Comparison of ENCODE assay signal across 13 mouse cellular contexts in the genomic region with DNA sequence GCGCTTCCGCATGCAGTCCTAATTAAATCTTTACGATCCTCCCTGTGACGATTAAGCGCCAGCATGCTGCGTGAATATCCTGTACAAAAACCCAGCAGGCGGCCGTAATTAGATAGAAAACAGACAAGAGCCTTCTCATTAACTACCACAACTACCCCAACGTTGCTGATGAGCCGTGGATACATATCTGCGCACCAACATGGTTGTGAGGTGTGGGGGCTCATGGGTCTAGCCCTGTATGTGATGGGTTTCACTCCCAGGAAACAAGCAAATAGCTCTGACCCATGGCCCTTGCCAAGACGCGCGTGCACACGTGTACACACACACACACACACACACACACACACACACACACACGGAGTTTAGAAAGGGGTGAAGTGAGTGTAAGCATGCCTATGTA. TPM values are rescaled to one million over a fixed set of nuclear protein-coding genes. Genes with fewer than 3 reads are reported as not detected.
DNase-seq lines count a peak whose midpoint lies in the region; ATAC-seq and TF ChIP-seq lines count a peak whose summit lies in the region.
"Had no signal": no experiment of that assay in that cellular context is flagged by ENCODE, and none has a peak within 500 bp of the region (broad histone marks: within the 10 kb centered on the region; RNA-seq: fewer than 3 reads in every experiment).

No protein-coding gene starts in this region.

- H3K4me3 ChIP-seq in embryonic facial prominence, embryonic 11.5 days (ENCODE audit: low read depth, low read length), result no peak overlapping the region
- no peak overlapping the region; the same call in 1 of the 2 replicates for H3K4me3 ChIP-seq in hindbrain, embryonic 16.5 days (ENCODE audit: low read length)
- peak overlapping the region; percentile 37 for H3K4me3 ChIP-seq in midbrain, postnatal 0 days (ENCODE audit: low read depth, low read length)
- H3K4me3 ChIP-seq in stomach, postnatal 0 days (ENCODE audit: low read depth, low read length), result no peak overlapping the region
- H3K4me3 ChIP-seq: heart, adult 2 months had no signal

- H3K4me2 ChIP-seq in embryonic facial prominence, embryonic 11.5 days (ENCODE audit: low read depth, low read length), result peak overlapping the region; percentile 5; the same call in 1 of the 2 replicates
- H3K4me2 ChIP-seq in hindbrain, embryonic 16.5 days (ENCODE audit: low read length), result peak overlapping the region; percentile 28
- H3K4me2 ChIP-seq in midbrain, postnatal 0 days (ENCODE audit: low read depth, low read length, poor library complexity, severe bottlenecking), result peak overlapping the region; percentile 39
- H3K4me2 ChIP-seq in stomach, postnatal 0 days (replicated peaks; ENCODE audit: low read depth), result no peak overlapping the region
- H3K4me2 ChIP-seq: lung, embryonic 14.5 days had no signal

- peak; percentile 26 for DNase-seq in embryo, embryonic 11 days
- DNase-seq in embryonic facial prominence, embryonic 11.5 days (ENCODE audit: low spot score), result peak; percentile 6
- DNase-seq in midbrain, postnatal 0 days (ENCODE audit: low spot score), result no peak
- no peak for DNase-seq in stomach, postnatal 0 days (ENCODE audit: low spot score)
- DNase-seq in cerebellum, adult 9-11 months, result no peak
- DNase-seq in left cerebral cortex, adult 9 months (ENCODE audit: low spot score in 2 of 2), result no peak
- DNase-seq: cerebellum, postnatal 14 days; heart, adult 2 months; heart, postnatal 36 days; kidney, postnatal 4 days; lung, embryonic 14.5 days; thymus, postnatal 36 days had no signal

- no peak overlapping the region for H3K9ac ChIP-seq in embryonic facial prominence, embryonic 11.5 days (replicated peaks; ENCODE audit: low read length)
- no peak overlapping the region for H3K9ac ChIP-seq in hindbrain, embryonic 16.5 days (ENCODE audit: low read depth, low read length)
- 0 out of 2 replicates have a peak overlapping the region, but pooled peaks have one; percentile 36 for H3K9ac ChIP-seq in midbrain, postnatal 0 days (replicated peaks; ENCODE audit: low read length, poor library complexity, severe bottlenecking)
- no peak overlapping the region for H3K9ac ChIP-seq in stomach, postnatal 0 days (ENCODE audit: low read length)
- H3K9ac ChIP-seq: lung, embryonic 14.5 days had no signal

- TF ChIP-seq CTCF in midbrain, postnatal 0 days (IDR thresholded peaks at IDR 0.05), result no peak
- TF ChIP-seq CTCF in stomach, postnatal 0 days (IDR thresholded peaks at IDR 0.05; ENCODE audit: low read depth), result no peak

- no peaks in the 10 kb centered on the region for H3K4me1 ChIP-seq in embryonic facial prominence, embryonic 11.5 days (ENCODE audit: control insufficient read depth, insufficient read depth, low read length)
- H3K4me1 ChIP-seq in hindbrain, embryonic 16.5 days (ENCODE audit: control insufficient read depth, insufficient read depth, low read depth, low read length), result no peaks in the 10 kb centered on the region
- no peaks in the 10 kb centered on the region for H3K4me1 ChIP-seq in midbrain, postnatal 0 days (ENCODE audit: insufficient read depth, low read length)
- no peaks in the 10 kb centered on the region for H3K4me1 ChIP-seq in stomach, postnatal 0 days (replicated peaks; ENCODE audit: control insufficient read depth, insufficient read depth)

- no peaks in the 10 kb centered on the region for H3K9me3 ChIP-seq in embryonic facial prominence, embryonic 11.5 days (replicated peaks; ENCODE audit: control insufficient read depth, low read length)
- H3K9me3 ChIP-seq in hindbrain, embryonic 16.5 days (ENCODE audit: control insufficient read depth, low read length), result no peaks in the 10 kb centered on the region
- no peaks in the 10 kb centered on the region for H3K9me3 ChIP-seq in midbrain, postnatal 0 days (ENCODE audit: low read length)
- no peaks in the 10 kb centered on the region for H3K9me3 ChIP-seq in stomach, postnatal 0 days (ENCODE audit: control insufficient read depth, low read length)

- WGBS in embryonic facial prominence, embryonic 11.5 days, result 8% methylated on average over 16 of the region's 16 CpGs
- 2% methylated on average over 16 of the region's 16 CpGs for WGBS in hindbrain, embryonic 16.5 days
- WGBS in midbrain, postnatal 0 days, result 1% methylated on average over 16 of the region's 16 CpGs
- 6% methylated on average over 16 of the region's 16 CpGs for WGBS in stomach, postnatal 0 days

- TF ChIP-seq EP300 in stomach, postnatal 0 days (optimal IDR thresholded peaks at IDR 0.05), result no peak

- H3K27ac ChIP-seq in embryonic facial prominence, embryonic 11.5 days (replicated peaks; ENCODE audit: low read depth, low read length), result no peak overlapping the region
- no peak overlapping the region for H3K27ac ChIP-seq in hindbrain, embryonic 16.5 days (ENCODE audit: low read depth, low read length)
- no peak overlapping the region for H3K27ac ChIP-seq in midbrain, postnatal 0 days (ENCODE audit: low read depth, low read length)
- H3K27ac ChIP-seq in stomach, postnatal 0 days (replicated peaks), result no peak overlapping the region
- H3K27ac ChIP-seq: heart, adult 2 months had no signal

- peaks cover 53% of the 10 kb centered on the region for H3K27me3 ChIP-seq in embryonic facial prominence, embryonic 11.5 days (ENCODE audit: control insufficient read depth, insufficient read depth, low read length)
- peaks cover 69% of the 10 kb centered on the region for H3K27me3 ChIP-seq in hindbrain, embryonic 16.5 days (replicated peaks; ENCODE audit: control insufficient read depth, insufficient read depth, low read length)
- peaks cover 83% of the 10 kb centered on the region for H3K27me3 ChIP-seq in midbrain, postnatal 0 days (ENCODE audit: insufficient read depth, low read length)
- peaks cover 14% of the 10 kb centered on the region; the same call in 1 of the 2 replicates for H3K27me3 ChIP-seq in stomach, postnatal 0 days (ENCODE audit: control insufficient read depth, insufficient read depth, low read length)

- no peak for ATAC-seq in embryonic facial prominence, embryonic 11.5 days (replicated peaks; ENCODE audit: insufficient number of reproducible peaks, low FRiP score, low TSS enrichment, low read depth)
- ATAC-seq in hindbrain, embryonic 16.5 days, result peak; percentile 54
- ATAC-seq in midbrain, postnatal 0 days (ENCODE audit: low FRiP score), result no peak; the same call in 1 of the 2 replicates
- ATAC-seq in stomach, postnatal 0 days (ENCODE audit: low FRiP score, low TSS enrichment), result no peak

- H3K36me3 ChIP-seq in embryonic facial prominence, embryonic 11.5 days (replicated peaks; ENCODE audit: control insufficient read depth, insufficient read depth, low read depth, low read length), result no peaks in the 10 kb centered on the region
- no peaks in the 10 kb centered on the region for H3K36me3 ChIP-seq in hindbrain, embryonic 16.5 days (ENCODE audit: control insufficient read depth, insufficient read depth, low read length)
- no peaks in the 10 kb centered on the region for H3K36me3 ChIP-seq in midbrain, postnatal 0 days (ENCODE audit: insufficient read depth, low read length)
- H3K36me3 ChIP-seq in stomach, postnatal 0 days (ENCODE audit: control insufficient read depth, insufficient read depth, low read length), result no peaks in the 10 kb centered on the region

RNA-seq across cellular contexts. Expression of gene Tfap2b, which starts 8.7 kb away (rescaled TPM):
- 22.9 and 29.1 TPM in 2 replicates for polyA plus RNA-seq in embryonic facial prominence, embryonic 11.5 days (2014; fragmentation: Nextera tagmentation; extraction: Ambion mirVana)
- polyA plus RNA-seq in hindbrain, embryonic 16.5 days (2015; fragmentation: Nextera tagmentation; extraction: Ambion mirVana), result 40.1 and 64.0 TPM in 2 replicates
- 86.4 and 104 TPM in 2 replicates for total RNA-seq in midbrain, postnatal 0 days (2014; rRNA removed)
- polyA plus RNA-seq in midbrain, postnatal 0 days (2015; fragmentation: Nextera tagmentation; extraction: Ambion mirVana), result 172 and 180 TPM in 2 replicates
- 0.12 TPM in 1 of 2 replicates, not detected in the other for polyA plus RNA-seq in stomach, postnatal 0 days (2015; fragmentation: Nextera tagmentation; extraction: Ambion mirVana)
- total RNA-seq: heart, adult 2 months; heart, postnatal 36 days had no signal

Comparison
In these comparisons a context has a peak if more than half of its experiments do, and no peak if none do; other contexts are left out.
1. DNase-seq: peak in embryo, embryonic 11 days (single experiment) and embryonic facial prominence, embryonic 11.5 days (single experiment); none in midbrain, postnatal 0 days (single experiment), stomach, postnatal 0 days (single experiment), cerebellum, adult 9-11 months (single experiment) and left cerebral cortex, adult 9 months (0 of 2).
2. RNA of gene Tfap2b, which starts 8.7 kb away (polyA plus RNA-seq): 172 to 180 TPM in midbrain, postnatal 0 days, 40.1 to 64.0 TPM in hindbrain, embryonic 16.5 days and 22.9 to 29.1 TPM in embryonic facial prominence, embryonic 11.5 days; 0.12 TPM in stomach, postnatal 0 days; every median in the first group is over 10 times any median in the second.